Mouse (Mus musculus): Measurements from ENCODE around the gene Adig. TPM values are rescaled to one million over a fixed set of nuclear protein-coding genes. Genes with fewer than 3 reads are reported as not detected.

Gene Adig
- polyA plus RNA-seq, 1 experiment from 2014 or later, result 3.4 TPM

GRCm38 (mm10) chr2:158546751-158547150 lies 44.3 kb downstream of the Adig start:
- Histone ChIP-seq H3K27me3 (peaks cover 15% of the 10 kb centered on the region), H3K4me3 (no peak overlapping the region), H3K4me1 (peaks cover 2% of the 10 kb centered on the region; the same call in 1 of the 2 replicates), H3K36me3 (no peaks in the 10 kb centered on the region), H3K27ac (no peak overlapping the region), H3K9me3 (no peaks in the 10 kb centered on the region), H3K4me2 (no peak overlapping the region), H3K9ac (no peak overlapping the region)
- no peak for ATAC-seq (ENCODE audit: insufficient number of reproducible peaks, low FRiP score, low TSS enrichment, low read depth)
- WGBS, result 3% methylated on average over 17 of the region's 17 CpGs

- Histone ChIP-seq H3K4me2 (no peak overlapping the region), H3K27ac (no peak overlapping the region), H3K36me3 (no peaks in the 10 kb centered on the region), H3K4me3 (no peak overlapping the region), H3K9me3 (no peaks in the 10 kb centered on the region), H3K4me1 (peaks cover 2% of the 10 kb centered on the region; the same call in 1 of the 2 replicates), H3K27me3 (peaks cover 41% of the 10 kb centered on the region), H3K9ac (no peak overlapping the region)
- ATAC-seq (ENCODE audit: insufficient number of reproducible peaks, low FRiP score, low TSS enrichment, low read depth), result no peak
- WGBS, result 1% methylated on average over 3 of the region's 3 CpGs
Measured at GRCm38 (mm10) chr2:158550067-158550466, 47.7 kb downstream of the Adig start.

GRCm38 (mm10) chr2:158554366-158554765 lies 52.0 kb downstream of the Adig start:
- H3K9me3 ChIP-seq, result no peaks in the 10 kb centered on the region
- no peak overlapping the region for H3K4me2 ChIP-seq
- ATAC-seq (ENCODE audit: insufficient number of reproducible peaks, low FRiP score, low TSS enrichment, low read depth), result no peak
- peaks cover 57% of the 10 kb centered on the region for H3K27me3 ChIP-seq
- 13% methylated on average over 10 of the region's 10 CpGs for WGBS
- H3K4me1 ChIP-seq, result peaks cover 7% of the 10 kb centered on the region
- no peak overlapping the region for H3K9ac ChIP-seq
- no peak overlapping the region for H3K4me3 ChIP-seq
- H3K36me3 ChIP-seq, result no peaks in the 10 kb centered on the region
- no peak overlapping the region for H3K27ac ChIP-seq

GRCm38 (mm10) chr2:158555252-158555651 lies 52.8 kb downstream of the Adig start:
- Histone ChIP-seq H3K36me3 (no peaks in the 10 kb centered on the region), H3K27me3 (peaks cover 56% of the 10 kb centered on the region), H3K9me3 (no peaks in the 10 kb centered on the region), H3K4me2 (no peak overlapping the region), H3K4me3 (no peak overlapping the region), H3K4me1 (peaks cover 7% of the 10 kb centered on the region), H3K9ac (no peak overlapping the region), H3K27ac (no peak overlapping the region)
- ATAC-seq (ENCODE audit: insufficient number of reproducible peaks, low FRiP score, low TSS enrichment, low read depth), result no peak
- 0% methylated on average over 7 of the region's 7 CpGs for WGBS

GRCm38 (mm10) chr2:158555812-158556211 lies 53.4 kb downstream of the Adig start:
- peaks cover 53% of the 10 kb centered on the region for H3K27me3 ChIP-seq
- WGBS, result 3% methylated on average over 8 of the region's 8 CpGs
- peaks cover 7% of the 10 kb centered on the region for H3K4me1 ChIP-seq
- H3K4me2 ChIP-seq, result peak overlapping the region; percentile 28
- peak overlapping the region; percentile 7; the same call in 1 of the 2 replicates for H3K4me3 ChIP-seq
- no peak for ATAC-seq (ENCODE audit: insufficient number of reproducible peaks, low FRiP score, low TSS enrichment, low read depth)
- no peak overlapping the region for H3K9ac ChIP-seq
- H3K9me3 ChIP-seq, result no peaks in the 10 kb centered on the region
- H3K27ac ChIP-seq, result no peak overlapping the region
- H3K36me3 ChIP-seq, result no peaks in the 10 kb centered on the region

GRCm38 (mm10) chr2:158556225-158556624 lies 53.8 kb downstream of the Adig start:
- no peaks in the 10 kb centered on the region for H3K36me3 ChIP-seq
- H3K9ac ChIP-seq, result no peak overlapping the region
- no peaks in the 10 kb centered on the region for H3K9me3 ChIP-seq
- peaks cover 53% of the 10 kb centered on the region for H3K27me3 ChIP-seq
- peak overlapping the region; percentile 7; the same call in 1 of the 2 replicates for H3K4me3 ChIP-seq
- H3K27ac ChIP-seq, result no peak overlapping the region
- peaks cover 7% of the 10 kb centered on the region for H3K4me1 ChIP-seq
- peak overlapping the region; percentile 28 for H3K4me2 ChIP-seq
- WGBS, result under 1% methylated on average over 17 of the region's 20 CpGs
- no peak for ATAC-seq (ENCODE audit: insufficient number of reproducible peaks, low FRiP score, low TSS enrichment, low read depth)

- no peak overlapping the region for H3K27ac ChIP-seq
- H3K27me3 ChIP-seq, result peaks cover 52% of the 10 kb centered on the region
- no peak for ATAC-seq (ENCODE audit: insufficient number of reproducible peaks, low FRiP score, low TSS enrichment, low read depth)
- no peak overlapping the region for H3K9ac ChIP-seq
- WGBS, result 5% methylated on average over 5 of the region's 5 CpGs
- H3K4me3 ChIP-seq, result no peak overlapping the region
- H3K4me1 ChIP-seq, result peaks cover 7% of the 10 kb centered on the region
- no peak overlapping the region for H3K4me2 ChIP-seq
- H3K36me3 ChIP-seq, result no peaks in the 10 kb centered on the region
- no peaks in the 10 kb centered on the region for H3K9me3 ChIP-seq
Measured at GRCm38 (mm10) chr2:158556750-158557149, 54.3 kb downstream of the Adig start.

Other genes starting within 250 kb of the Adig start
- gene Bpi, start 244.5 kb upstream of the Adig start, polyA plus RNA-seq (2015; fragmentation: Nextera tagmentation; extraction: Ambion mirVana), result not detected in 2 replicates
- 3.8 and 5.4 TPM in 2 replicates for gene Lbp, start 196.1 kb upstream of the Adig start, polyA plus RNA-seq (2015; fragmentation: Nextera tagmentation; extraction: Ambion mirVana)
- gene Snhg11, start 127.0 kb upstream of the Adig start, polyA plus RNA-seq (2015; fragmentation: Nextera tagmentation; extraction: Ambion mirVana), result 2.9 and 4.6 TPM in 2 replicates
- 14.3 and 15.3 TPM in 2 replicates for gene Ralgapb, start 92.8 kb upstream of the Adig start, polyA plus RNA-seq (2015; fragmentation: Nextera tagmentation; extraction: Ambion mirVana)
- 9.4 and 9.5 TPM in 2 replicates for gene Arhgap40, start 10.2 kb downstream of the Adig start, polyA plus RNA-seq (2015; fragmentation: Nextera tagmentation; extraction: Ambion mirVana)
- gene Slc32a1, start 108.2 kb downstream of the Adig start, polyA plus RNA-seq (2015; fragmentation: Nextera tagmentation; extraction: Ambion mirVana), result not detected in 2 replicates
- gene Actr5, start 122.3 kb downstream of the Adig start, polyA plus RNA-seq (2015; fragmentation: Nextera tagmentation; extraction: Ambion mirVana), result 7.2 and 10.2 TPM in 2 replicates
- gene Ppp1r16b, start 162.8 kb downstream of the Adig start, polyA plus RNA-seq (2015; fragmentation: Nextera tagmentation; extraction: Ambion mirVana), result 4.1 and 4.3 TPM in 2 replicates

Measured in limb, embryonic 15.5 days (tissue).